Mouse (Mus musculus) embryonic fibroblast, embryonic 13.5 days (primary cell): ENCODE data around the gene Gm11111. TPM values are rescaled to one million over a fixed set of nuclear protein-coding genes. Genes with fewer than 3 reads are reported as not detected.

Experiments
- H3K27ac ChIP-seq: 2 replicates; pipeline ENCODE4 v1.5.1; 2012; ENCODE audit warnings: low read length, control low read depth, inconsistent platforms; ENCODE audit not compliant: insufficient read depth
- H3K4me1 ChIP-seq: 2 replicates; pipeline ENCODE4 v1.6.1; 2011; ENCODE audit warnings: low read length; ENCODE audit not compliant: control insufficient read depth, insufficient read depth
- H3K4me3 ChIP-seq: 2 replicates; pipeline ENCODE4 v1.5.1; 2011; ENCODE audit warnings: mild to moderate bottlenecking, control low read depth, low read length; ENCODE audit not compliant: insufficient read depth
- CTCF ChIP-seq: IDR thresholded peaks from 2 replicates; pipeline ENCODE4 v1.5.1; 2011; ENCODE audit warnings: mild to moderate bottlenecking, control low read depth, low read length, moderate library complexity, borderline replicate concordance; ENCODE audit not compliant: insufficient read depth
- POLR2A ChIP-seq: IDR thresholded peaks from 2 replicates; pipeline ENCODE4 v1.6.1; 2011; ENCODE audit warnings: low read depth, mild to moderate bottlenecking, control low read depth, low read length, moderate library complexity
- polyA plus RNA-seq: library from polyadenylated mRNA; stranded (reverse); fragments of >200 nt; gene quantifications from 2 replicates; pipeline ENCODE4 v1.2.4, GENCODE M21; 2011; ENCODE audit warnings: low read depth; ENCODE audit not compliant: missing spikeins, insufficient read length

The Gm11111 gene
- polyA plus RNA-seq = not detected in 2 replicates

DNA sequence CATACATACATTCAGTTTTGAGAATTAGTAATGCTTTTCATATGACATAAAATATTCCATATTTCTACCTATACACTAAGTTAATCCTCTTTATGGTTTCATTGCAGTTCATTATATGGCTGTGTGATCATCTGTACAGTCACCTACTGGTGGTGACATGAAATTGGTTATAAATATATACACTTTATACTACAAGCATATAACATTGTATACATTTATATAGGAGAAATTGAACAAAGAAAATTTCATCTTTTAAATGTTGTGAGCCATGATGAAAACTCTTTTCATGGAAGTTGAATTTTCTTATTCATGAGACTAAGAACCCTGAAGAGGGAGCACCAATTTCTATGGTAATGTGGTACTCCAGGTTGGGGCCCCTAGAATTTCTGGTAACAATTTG is at the start of gene Gm11111:
Gene Gm11111 (plus strand): TSS at position 301 of the 400 bp plus-strand sequence.
- TF ChIP-seq CTCF = no peak
- no peak for TF ChIP-seq POLR2A
- no peak within 1 kb of the TSS for H3K27ac ChIP-seq
- no peak within 1 kb of the TSS for H3K4me3 ChIP-seq
- H3K4me1 ChIP-seq = no peaks in the 10 kb centered on the region

DNA sequence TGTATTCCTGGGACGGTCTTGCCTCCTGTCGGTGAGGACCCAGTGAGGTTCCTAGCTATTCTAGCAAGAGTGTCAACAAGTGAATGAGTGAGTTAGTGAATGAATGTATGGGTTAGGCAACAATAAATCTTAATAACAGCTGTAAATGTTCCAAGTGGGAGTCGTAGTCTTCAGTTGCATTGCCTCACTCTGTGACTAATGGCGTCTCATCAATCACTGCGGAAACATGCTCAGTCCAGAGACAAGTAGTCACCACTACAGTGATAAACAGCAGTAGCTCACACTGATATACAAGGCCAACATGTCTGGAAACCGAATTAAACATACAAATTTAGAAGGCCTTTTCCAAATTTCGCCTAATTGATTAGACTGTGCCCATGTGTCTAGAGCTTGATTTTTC is 36.3 kb upstream of the Gm11111 start:
- TF ChIP-seq CTCF = no peak
- TF ChIP-seq POLR2A = no peak

DNA sequence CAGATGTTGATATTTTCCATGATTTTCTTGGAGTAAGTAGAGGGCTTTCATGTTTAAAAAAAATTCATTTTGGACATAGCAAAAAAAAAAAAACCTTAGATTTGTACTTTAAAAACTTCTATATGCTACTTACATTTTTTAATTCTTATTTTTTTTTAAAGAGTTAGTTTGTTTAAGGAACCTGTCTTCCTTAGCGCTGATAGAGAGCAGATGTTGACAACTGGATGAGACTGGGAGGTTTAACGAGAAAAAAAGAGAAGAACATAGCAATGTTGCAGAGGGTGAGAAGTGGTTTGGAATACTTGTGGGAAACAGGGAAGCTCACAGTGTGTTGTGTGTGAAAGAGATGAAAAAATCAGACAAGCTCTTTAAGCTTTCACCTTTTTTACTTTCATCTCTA is 32.4 kb upstream of the Gm11111 start:
- H3K4me1 ChIP-seq = peaks cover 4% of the 10 kb centered on the region; the same call in 1 of the 2 replicates
- H3K4me3 ChIP-seq = no peak overlapping the region
- H3K27ac ChIP-seq = no peak overlapping the region
- no peak for TF ChIP-seq POLR2A
- no peak for TF ChIP-seq CTCF

More for the DNA sequence above, 36.3 kb upstream of the Gm11111 start:
- Histone ChIP-seq H3K27ac (no peak overlapping the region), H3K4me3 (no peak overlapping the region), H3K4me1 (peaks cover 4% of the 10 kb centered on the region; the same call in 1 of the 2 replicates)

GRCm38 (mm10) chr5:98522270-98522977 is 30.1 kb upstream of the Gm11111 start:
- no peak for TF ChIP-seq CTCF
- H3K4me3 ChIP-seq = no peak overlapping the region
- H3K27ac ChIP-seq = no peak overlapping the region
- H3K4me1 ChIP-seq = 0 out of 2 replicates have a peak, but pooled peaks cover 2% of the 10 kb centered on the region

GRCm38 (mm10) chr5:98523050-98523449 is 29.4 kb upstream of the Gm11111 start:
- no peak for TF ChIP-seq POLR2A
- no peak for TF ChIP-seq CTCF
- H3K27ac ChIP-seq = no peak overlapping the region
- H3K4me1 ChIP-seq = 0 out of 2 replicates have a peak, but pooled peaks cover 2% of the 10 kb centered on the region
- no peak overlapping the region for H3K4me3 ChIP-seq

DNA sequence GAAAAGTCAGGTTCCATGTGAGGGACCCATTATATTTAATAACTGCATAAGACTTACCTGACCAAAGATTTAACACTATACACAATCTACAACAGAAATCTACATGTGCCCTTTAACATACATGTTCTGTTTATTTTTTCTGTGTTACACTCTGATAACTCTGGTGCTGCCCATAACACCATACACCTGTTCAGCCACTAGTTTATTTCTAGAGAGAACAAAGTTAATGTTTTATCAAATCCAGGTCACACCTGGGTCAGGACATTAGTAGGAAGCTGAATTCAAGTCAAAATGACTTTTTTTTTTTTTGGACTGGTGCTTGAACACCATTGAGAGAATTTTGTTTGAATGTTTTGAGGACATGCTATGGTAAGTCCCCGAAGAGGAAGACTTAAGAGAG is 28.7 kb upstream of the Gm11111 start:
- H3K4me1 ChIP-seq = 0 out of 2 replicates have a peak, but pooled peaks cover 2% of the 10 kb centered on the region
- TF ChIP-seq POLR2A = no peak
- no peak for TF ChIP-seq CTCF
- H3K4me3 ChIP-seq = no peak overlapping the region
- no peak overlapping the region for H3K27ac ChIP-seq

DNA sequence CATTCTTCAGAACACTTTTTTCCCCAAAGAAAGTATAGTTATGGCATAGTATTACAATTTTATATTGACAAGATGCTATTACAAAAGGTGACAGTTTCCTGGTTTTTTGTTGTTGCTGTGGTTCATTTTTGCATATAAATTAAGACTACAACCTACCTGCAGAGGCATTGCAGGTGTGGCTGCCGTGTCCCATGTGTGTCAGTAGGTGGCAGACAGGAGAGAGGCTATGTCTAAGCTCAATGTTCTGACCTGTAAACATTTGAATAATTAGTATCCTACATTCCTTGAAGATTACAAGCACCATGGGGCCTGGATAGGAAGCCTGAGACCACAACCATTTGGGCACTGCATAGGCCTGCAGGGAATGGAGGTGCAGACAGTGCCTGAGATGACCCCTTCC is 11.2 kb upstream of the Gm11111 start:
- TF ChIP-seq CTCF (no peak), POLR2A (no peak)
- no peak overlapping the region for H3K27ac ChIP-seq
- no peaks in the 10 kb centered on the region for H3K4me1 ChIP-seq
- no peak overlapping the region for H3K4me3 ChIP-seq

- H3K4me1 ChIP-seq = no peaks in the 10 kb centered on the region
- no peak overlapping the region for H3K27ac ChIP-seq
- no peak overlapping the region for H3K4me3 ChIP-seq
- TF ChIP-seq POLR2A (no peak), CTCF (no peak)
Measured at GRCm38 (mm10) chr5:98550285-98550684, 2.2 kb upstream of the Gm11111 start.

DNA sequence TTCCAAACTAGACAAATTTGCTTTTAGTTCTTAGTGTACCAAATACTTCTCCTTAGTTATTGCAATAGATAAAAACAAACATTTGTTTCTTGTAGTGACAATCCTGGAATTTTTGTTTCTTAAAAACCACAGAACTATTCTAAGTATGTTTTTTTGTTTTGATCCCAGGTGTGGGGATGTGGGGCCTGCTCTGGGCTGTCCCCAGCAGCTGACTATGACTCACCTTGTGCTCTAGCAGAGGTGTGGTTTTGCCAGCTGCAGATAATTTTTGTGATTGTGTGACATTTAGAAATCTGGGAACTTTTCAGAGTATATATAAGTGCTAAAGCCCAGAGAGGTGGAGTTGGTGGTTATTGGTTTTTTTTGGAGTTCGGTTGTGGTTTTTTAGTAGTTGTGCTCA is 1.6 kb upstream of the Gm11111 start:
- Histone ChIP-seq H3K4me3 (no peak overlapping the region), H3K27ac (no peak overlapping the region), H3K4me1 (no peaks in the 10 kb centered on the region)
- no peak for TF ChIP-seq POLR2A
- no peak for TF ChIP-seq CTCF

GRCm38 (mm10) chr5:98552811-98553601 is 511 bp downstream of the Gm11111 start:
- no peak overlapping the region for H3K4me3 ChIP-seq
- no peak overlapping the region for H3K27ac ChIP-seq
- no peak for TF ChIP-seq POLR2A
- TF ChIP-seq CTCF = no peak
- H3K4me1 ChIP-seq = no peaks in the 10 kb centered on the region
